Mouse (Mus musculus) adrenal gland, adult 18-20 months (tissue): ENCODE measurements around the gene Vps26c. TPM values are rescaled to one million over a fixed set of nuclear protein-coding genes. Genes with fewer than 3 reads are reported as not detected.
"Not testable (repeated sequence)": the region's sequence is repeated elsewhere in the genome, so short reads cannot be mapped to it uniquely, and the experiment has no call there.

Experiments used
- DNase-seq, 2 experiments: peaks; one replicate each; pipeline ENCODE4 v3.0.0; 2021 to 2022; ENCODE audit warnings: low spot score in 2 of 2
- total RNA-seq, 2 experiments: library from RNA; stranded (reverse); gene quantifications; 1 replicate in 1 of 2; 2 replicates in 1 of 2; pipeline ENCODE4 v1.2.3; 2021

The Vps26c gene
- total RNA-seq, 2 experiments from 2014 or later, result 54.0 to 54.3 TPM

GRCm38 (mm10) chr16:94504192-94504591 is 22.4 kb downstream of the Vps26c start:
- no peak for DNase-seq

GRCm38 (mm10) chr16:94497911-94498310 is 28.7 kb downstream of the Vps26c start:
- peak; percentile 41 to 50 for DNase-seq

GRCm38 (mm10) chr16:94497176-94497575 is 29.5 kb downstream of the Vps26c start:
- not testable (repeated sequence) for DNase-seq

- no peak for DNase-seq
These were observed 37.3 kb downstream of the Vps26c start for GRCm38 (mm10) chr16:94489326-94489725.

- DNase-seq, result no peak
These were observed 39.3 kb downstream of the Vps26c start for GRCm38 (mm10) chr16:94487341-94487740.

GRCm38 (mm10) chr16:94484752-94485535 is 41.7 kb downstream of the Vps26c start:
- no peak for DNase-seq

GRCm38 (mm10) chr16:94473086-94473822 is 53.4 kb downstream of the Vps26c start:
- DNase-seq, result no peak

- DNase-seq, result peak in 1 of 2 experiments; percentile 30
These were observed 54.1 kb downstream of the Vps26c start for GRCm38 (mm10) chr16:94472515-94472951.

GRCm38 (mm10) chr16:94468391-94468790 is 58.2 kb downstream of the Vps26c start:
- DNase-seq, result no peak

GRCm38 (mm10) chr16:94467337-94468055 is 59.1 kb downstream of the Vps26c start:
- DNase-seq, result no peak

- DNase-seq, result not testable (repeated sequence)
These were observed 60.3 kb downstream of the Vps26c start for GRCm38 (mm10) chr16:94466317-94466716.

- DNase-seq, result no peak
These were observed 60.7 kb downstream of the Vps26c start for GRCm38 (mm10) chr16:94465900-94466299.

- DNase-seq, result no peak
These were observed 62.6 kb downstream of the Vps26c start for GRCm38 (mm10) chr16:94464067-94464466.

GRCm38 (mm10) chr16:94454146-94454545 is 72.5 kb downstream of the Vps26c start:
- DNase-seq, result no peak

GRCm38 (mm10) chr16:94452768-94453167 is 73.9 kb downstream of the Vps26c start:
- no peak for DNase-seq

- DNase-seq, result no peak
These were observed 74.8 kb downstream of the Vps26c start for GRCm38 (mm10) chr16:94451545-94452488.

GRCm38 (mm10) chr16:94449632-94450031 is 77.0 kb downstream of the Vps26c start:
- DNase-seq, result no peak

GRCm38 (mm10) chr16:94449151-94449550 is 77.5 kb downstream of the Vps26c start:
- DNase-seq, result no peak
